Mouse (Mus musculus) neural tube, embryonic 11.5 days (tissue): ENCODE results near the gene Ppm1l. TPM values are rescaled to one million over a fixed set of nuclear protein-coding genes. Genes with fewer than 3 reads are reported as not detected.
A peak's percentile ranks its signal among the peaks of the same experiment; 100 is the strongest.
"Not testable (repeated sequence)": the region's sequence is repeated elsewhere in the genome, so short reads cannot be mapped to it uniquely, and the experiment has no call there.

ENCODE experiments used
- ATAC-seq: fragments of 200-750 bp; cut with Nextera tagmentation; 2 replicates; pipeline ENCODE4 v1.8.0; 2017; ENCODE audit warnings: moderate number of reproducible peaks, mild to moderate bottlenecking, moderate TSS enrichment, moderate library complexity; ENCODE audit not compliant: insufficient read depth, low FRiP score, low TSS enrichment
- DNase-seq: peaks from one replicate; pipeline ENCODE4 v3.0.0-alpha.2; 2015; ENCODE audit warnings: low spot score
- H3K27ac ChIP-seq: fragments of 300-500 bp; sonication (generic); 2 replicates; pipeline ENCODE4 v1.5.1; 2014; ENCODE audit warnings: low read depth, mild to moderate bottlenecking, low read length
- H3K27me3 ChIP-seq: fragments of 300-500 bp; sonication (generic); 2 replicates; pipeline ENCODE4 v1.6.1; 2014; ENCODE audit warnings: mild to moderate bottlenecking, low read length, mixed read lengths; ENCODE audit not compliant: control insufficient read depth, insufficient read depth
- H3K36me3 ChIP-seq: fragments of 300-500 bp; sonication (generic); 2 replicates; pipeline ENCODE4 v1.6.1; 2014; ENCODE audit warnings: mild to moderate bottlenecking, low read length, moderate library complexity, mixed read lengths; ENCODE audit not compliant: control insufficient read depth, insufficient read depth
- H3K4me1 ChIP-seq: fragments of 300-500 bp; sonication (generic); 2 replicates; pipeline ENCODE4 v1.6.1; 2014; ENCODE audit warnings: low read length, mixed read lengths; ENCODE audit not compliant: control insufficient read depth, insufficient read depth
- H3K4me2 ChIP-seq: fragments of 300-500 bp; sonication (generic); 2 replicates; pipeline ENCODE4 v1.6.1; 2014; ENCODE audit warnings: low read depth, mild to moderate bottlenecking, moderate library complexity
- H3K4me3 ChIP-seq: fragments of 300-500 bp; sonication (generic); 2 replicates; pipeline ENCODE4 v1.5.1; 2014; ENCODE audit warnings: low read depth, low read length
- H3K9ac ChIP-seq: fragments of 300-500 bp; sonication (generic); 2 replicates; pipeline ENCODE4 v1.6.1; 2014; ENCODE audit warnings: mild to moderate bottlenecking, low read length
- H3K9me3 ChIP-seq: fragments of 300-500 bp; sonication (generic); 2 replicates; pipeline ENCODE4 v1.6.1; 2016; ENCODE audit warnings: low read length; ENCODE audit not compliant: control insufficient read depth
- WGBS: fragments of 180-500 bp; shearing (Covaris S2); extraction: QIAGEN DNeasy Blood & Tissue Kit; methylation state at CpG from one replicate; pipeline ENCODE4 v1.1.7; 2014; 5-methylcytosine and 5-hydroxymethylcytosine counted together
- polyA plus RNA-seq: library from polyadenylated mRNA; unstranded; fragments of >200 nt; fragmentation: Nextera tagmentation; extraction: Ambion mirVana; gene quantifications from 2 replicates; pipeline ENCODE4 v1.2.1, GENCODE M21; 2014

Ppm1l gene
- polyA plus RNA-seq, 1 experiment from 2014 or later, result 22.6 TPM

DNA sequence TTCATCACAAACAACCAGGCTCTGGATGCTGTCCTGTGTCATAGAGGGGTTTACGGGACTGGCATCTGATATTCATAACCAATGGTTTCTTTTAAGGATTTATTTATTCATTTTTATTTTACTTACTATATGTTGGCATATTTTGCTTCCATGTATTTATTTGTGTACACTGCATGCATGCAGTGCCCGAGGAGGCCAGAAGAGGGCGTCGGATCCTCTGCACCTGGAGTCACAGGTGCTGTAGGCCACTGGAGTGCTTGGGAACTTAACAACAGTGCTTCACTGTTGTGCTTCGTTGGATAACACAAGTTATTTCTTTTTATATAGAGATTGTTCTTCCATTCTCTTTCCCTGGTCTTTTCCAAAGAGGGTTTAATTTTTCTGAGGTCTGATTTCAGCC lies 81.1 kb downstream of the Ppm1l start:
- WGBS, result 75% methylated on average over 5 of the region's 5 CpGs
- Histone ChIP-seq H3K36me3 (no peaks in the 10 kb centered on the region), H3K27me3 (peaks cover 12% of the 10 kb centered on the region; the same call in 1 of the 2 replicates), H3K4me3 (no peak overlapping the region), H3K4me1 (no peaks in the 10 kb centered on the region), H3K27ac (no peak overlapping the region), H3K9ac (no peak overlapping the region), H3K4me2 (no peak overlapping the region), H3K9me3 (no peaks in the 10 kb centered on the region)
- no peak for ATAC-seq
- DNase-seq, result no peak

- H3K4me2 ChIP-seq, result no peak overlapping the region
- no peak overlapping the region for H3K27ac ChIP-seq
- H3K4me1 ChIP-seq, result no peaks in the 10 kb centered on the region
- no peaks in the 10 kb centered on the region for H3K9me3 ChIP-seq
- ATAC-seq (no peak), DNase-seq (no peak)
- H3K4me3 ChIP-seq, result no peak overlapping the region
- WGBS, result 88% methylated on average over 6 of the region's 6 CpGs
- no peak overlapping the region for H3K9ac ChIP-seq
- H3K36me3 ChIP-seq, result no peaks in the 10 kb centered on the region
- peaks cover 26% of the 10 kb centered on the region for H3K27me3 ChIP-seq
Measured at GRCm38 (mm10) chr3:69399336-69399735, 82.7 kb downstream of the Ppm1l start.

DNA sequence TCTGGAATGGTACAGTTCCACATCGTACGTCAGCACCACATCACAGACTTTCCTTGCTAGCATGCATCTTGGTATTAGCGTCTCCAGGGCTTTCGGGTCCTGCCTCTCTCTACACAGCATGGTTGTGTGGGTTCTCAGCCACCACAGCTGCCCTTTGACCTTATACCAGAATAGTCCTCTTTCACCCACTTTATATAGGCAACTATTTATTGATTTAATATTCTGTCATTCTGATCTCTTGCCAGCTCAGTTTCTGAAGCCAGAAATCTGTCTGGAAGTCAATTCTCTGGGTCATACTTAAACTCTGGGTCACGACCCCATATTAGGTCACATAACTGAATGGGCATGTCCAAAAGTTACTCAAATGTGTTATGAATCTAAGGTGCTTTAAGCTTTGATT lies 86.5 kb downstream of the Ppm1l start:
- DNase-seq, result no peak
- H3K27me3 ChIP-seq, result peaks cover 43% of the 10 kb centered on the region
- no peaks in the 10 kb centered on the region for H3K9me3 ChIP-seq
- no peak overlapping the region for H3K4me3 ChIP-seq
- WGBS, result 87% methylated on average over 5 of the region's 5 CpGs
- no peak for ATAC-seq
- no peak overlapping the region for H3K4me2 ChIP-seq
- no peaks in the 10 kb centered on the region; the same call in 1 of the 2 replicates for H3K4me1 ChIP-seq
- H3K9ac ChIP-seq, result no peak overlapping the region
- no peaks in the 10 kb centered on the region for H3K36me3 ChIP-seq
- H3K27ac ChIP-seq, result no peak overlapping the region

- Histone ChIP-seq H3K9ac (no peak overlapping the region), H3K36me3 (no peaks in the 10 kb centered on the region), H3K9me3 (no peaks in the 10 kb centered on the region), H3K4me2 (no peak overlapping the region), H3K27ac (no peak overlapping the region), H3K27me3 (peaks cover 50% of the 10 kb centered on the region), H3K4me3 (no peak overlapping the region), H3K4me1 (no peaks in the 10 kb centered on the region; the same call in 1 of the 2 replicates)
- DNase-seq (peak; percentile 70), ATAC-seq (peak; percentile 91)
- WGBS, result 52% methylated on average over 5 of the region's 5 CpGs
Measured at GRCm38 (mm10) chr3:69406210-69406895, 89.7 kb downstream of the Ppm1l start.

DNA sequence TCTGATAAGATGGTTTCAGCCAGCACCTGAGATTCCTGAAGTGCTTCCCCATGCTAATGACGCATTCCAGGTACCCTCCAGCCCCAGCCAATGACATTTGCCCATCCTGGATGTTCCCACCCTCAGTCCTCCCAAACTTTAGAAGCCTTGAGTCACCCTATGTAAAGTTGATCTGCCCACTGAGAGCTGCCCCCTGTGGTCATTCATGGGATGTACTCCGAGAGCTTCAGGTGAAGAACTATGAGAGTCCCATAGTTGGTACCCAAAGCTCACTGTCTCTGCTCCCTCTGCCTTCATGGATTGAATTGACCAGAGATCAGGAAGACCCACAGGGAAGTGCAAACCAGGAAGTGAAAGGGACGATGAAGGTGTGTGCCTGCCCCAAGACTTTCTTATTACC lies 91.4 kb downstream of the Ppm1l start:
- Histone ChIP-seq H3K9me3 (no peaks in the 10 kb centered on the region), H3K27ac (no peak overlapping the region), H3K4me2 (no peak overlapping the region), H3K4me1 (no peaks in the 10 kb centered on the region; the same call in 1 of the 2 replicates), H3K27me3 (peaks cover 41% of the 10 kb centered on the region), H3K36me3 (no peaks in the 10 kb centered on the region), H3K4me3 (no peak overlapping the region), H3K9ac (no peak overlapping the region)
- ATAC-seq (no peak), DNase-seq (no peak)
- WGBS, result 86% methylated on average over 3 of the region's 3 CpGs

DNA sequence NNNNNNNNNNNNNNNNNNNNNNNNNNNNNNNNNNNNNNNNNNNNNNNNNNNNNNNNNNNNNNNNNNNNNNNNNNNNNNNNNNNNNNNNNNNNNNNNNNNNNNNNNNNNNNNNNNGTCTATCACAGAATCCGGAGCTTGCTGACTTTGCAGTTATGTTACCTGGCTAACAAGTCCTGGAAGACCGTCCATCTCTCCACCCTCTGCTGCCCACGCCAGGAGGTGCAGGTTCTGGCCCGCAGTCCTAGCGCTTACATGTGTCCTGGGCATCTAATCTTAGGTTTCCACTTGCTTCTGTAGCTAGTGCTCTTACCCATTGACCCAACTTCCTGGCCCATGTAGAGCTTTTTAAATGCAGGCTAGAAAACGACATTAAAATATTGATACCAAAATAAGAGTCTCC lies 99.5 kb downstream of the Ppm1l start:
- Histone ChIP-seq H3K4me3 (no peak overlapping the region), H3K4me1 (no peaks in the 10 kb centered on the region), H3K27ac (no peak overlapping the region), H3K27me3 (peaks cover 3% of the 10 kb centered on the region; the same call in 1 of the 2 replicates), H3K9me3 (no peaks in the 10 kb centered on the region), H3K9ac (no peak overlapping the region), H3K4me2 (no peak overlapping the region), H3K36me3 (no peaks in the 10 kb centered on the region)
- no peak for DNase-seq
- 89% methylated on average over 6 of the region's 6 CpGs for WGBS
- no peak for ATAC-seq

DNA sequence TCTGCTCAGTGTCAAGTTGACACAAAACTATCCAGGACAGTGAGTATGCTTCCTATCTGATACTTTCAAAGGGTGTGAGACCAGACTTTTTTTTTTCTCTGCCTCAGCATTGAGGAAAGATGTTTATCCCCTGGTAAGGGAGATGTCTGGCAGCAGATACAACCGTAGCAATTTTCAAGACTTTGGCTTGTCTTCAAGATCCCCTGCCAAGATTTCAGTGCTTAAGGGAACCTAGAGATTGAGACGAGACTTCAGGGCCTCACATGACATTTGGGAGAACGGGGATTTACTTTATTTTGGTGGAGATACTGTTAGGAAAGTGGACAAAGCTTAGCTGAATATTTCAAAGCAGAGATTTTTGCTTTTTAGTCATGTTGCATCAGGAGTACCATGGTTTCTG lies 106.1 kb downstream of the Ppm1l start:
- no peaks in the 10 kb centered on the region for H3K9me3 ChIP-seq
- H3K4me1 ChIP-seq, result peaks cover under 1% of the 10 kb centered on the region; the same call in 1 of the 2 replicates
- no peak for ATAC-seq
- H3K4me2 ChIP-seq, result no peak overlapping the region
- H3K36me3 ChIP-seq, result no peaks in the 10 kb centered on the region
- H3K9ac ChIP-seq, result no peak overlapping the region
- H3K4me3 ChIP-seq, result no peak overlapping the region
- no peaks in the 10 kb centered on the region for H3K27me3 ChIP-seq
- H3K27ac ChIP-seq, result no peak overlapping the region
- 85% methylated on average over 3 of the region's 3 CpGs for WGBS
- DNase-seq, result no peak

- WGBS, result 53% methylated on average over 4 of the region's 4 CpGs
- no peak for ATAC-seq
- H3K4me2 ChIP-seq, result no peak overlapping the region
Measured at GRCm38 (mm10) chr3:69423371-69423770, 106.7 kb downstream of the Ppm1l start.

GRCm38 (mm10) chr3:69424781-69425180 lies 108.1 kb downstream of the Ppm1l start:
- not testable (repeated sequence) for H3K27ac ChIP-seq, H3K9me3 ChIP-seq, H3K36me3 ChIP-seq, ATAC-seq, H3K4me2 ChIP-seq, H3K27me3 ChIP-seq, H3K9ac ChIP-seq, H3K4me3 ChIP-seq, DNase-seq, H3K4me1 ChIP-seq
- WGBS, result 79% methylated on average over 2 of the region's 2 CpGs

More at GRCm38 (mm10) chr3:69423371-69423770, 106.7 kb downstream of the Ppm1l start:
- Histone ChIP-seq H3K36me3 (no peaks in the 10 kb centered on the region), H3K27me3 (no peaks in the 10 kb centered on the region), H3K9ac (no peak overlapping the region), H3K4me1 (peaks cover 5% of the 10 kb centered on the region; the same call in 1 of the 2 replicates), H3K4me3 (no peak overlapping the region), H3K9me3 (no peaks in the 10 kb centered on the region), H3K27ac (no peak overlapping the region)
- DNase-seq, result no peak
